Mouse (Mus musculus): ENCODE measurements around the gene Ormdl3. TPM values are rescaled to one million over a fixed set of nuclear protein-coding genes. Genes with fewer than 3 reads are reported as not detected.
A peak's percentile ranks its signal among the peaks of the same experiment; 100 is the strongest.

Ormdl3 gene
- polyA plus RNA-seq, 1 experiment from 2014 or later: 9.6 TPM

DNA sequence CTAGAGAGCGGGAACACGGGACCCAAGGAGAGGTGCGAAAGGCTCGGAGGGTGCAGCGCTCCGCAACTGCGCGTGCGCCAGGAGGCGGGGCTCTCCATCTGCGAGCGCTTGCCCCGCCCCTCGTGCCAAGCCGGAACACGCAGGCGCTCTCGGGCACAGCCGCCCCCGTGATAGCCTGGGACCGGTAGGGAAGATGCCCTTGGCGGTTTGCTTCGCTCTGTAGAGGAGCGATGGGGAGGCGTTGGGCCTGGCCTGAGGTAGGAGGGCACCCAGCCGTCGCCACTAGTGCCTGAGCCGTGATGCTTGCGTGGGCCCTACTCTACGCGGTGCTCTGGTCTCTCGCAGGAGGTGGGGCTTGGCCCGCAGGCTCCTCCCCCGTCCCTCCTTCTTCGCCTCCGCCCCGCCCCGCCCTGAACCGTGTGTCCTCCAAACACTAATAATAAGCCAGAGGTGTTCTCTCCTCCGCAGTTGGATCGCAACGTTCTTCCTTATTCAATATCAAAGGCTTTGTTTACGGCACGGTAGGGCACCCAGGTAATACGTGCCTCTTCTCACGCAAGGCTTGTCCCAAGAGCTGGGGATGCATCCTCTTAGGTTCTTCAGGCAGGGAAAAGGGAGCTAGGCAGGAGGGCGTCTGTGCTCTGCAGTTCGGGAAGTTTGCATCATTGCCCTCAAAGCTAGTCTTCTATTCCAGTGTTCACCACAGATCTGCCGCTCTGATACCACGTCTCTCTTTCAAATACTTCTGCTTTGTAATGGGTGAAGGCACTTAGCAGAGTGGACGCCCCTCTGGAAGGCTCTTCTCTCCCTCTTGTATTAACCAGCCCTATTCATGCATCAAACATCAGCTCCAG, 36.0 kb downstream of the Ormdl3 start, which contains the start of gene Zpbp2:
TSS of gene Zpbp2 (plus strand) at position 123 of the 854 bp plus-strand sequence.
- ATAC-seq (replicated peaks; ENCODE audit: insufficient number of reproducible peaks, low FRiP score, low TSS enrichment): peak; percentile 96
- WGBS (ENCODE audit: insufficient replicate concordance): 1% methylated on average over 51 of the region's 51 CpGs

DNA sequence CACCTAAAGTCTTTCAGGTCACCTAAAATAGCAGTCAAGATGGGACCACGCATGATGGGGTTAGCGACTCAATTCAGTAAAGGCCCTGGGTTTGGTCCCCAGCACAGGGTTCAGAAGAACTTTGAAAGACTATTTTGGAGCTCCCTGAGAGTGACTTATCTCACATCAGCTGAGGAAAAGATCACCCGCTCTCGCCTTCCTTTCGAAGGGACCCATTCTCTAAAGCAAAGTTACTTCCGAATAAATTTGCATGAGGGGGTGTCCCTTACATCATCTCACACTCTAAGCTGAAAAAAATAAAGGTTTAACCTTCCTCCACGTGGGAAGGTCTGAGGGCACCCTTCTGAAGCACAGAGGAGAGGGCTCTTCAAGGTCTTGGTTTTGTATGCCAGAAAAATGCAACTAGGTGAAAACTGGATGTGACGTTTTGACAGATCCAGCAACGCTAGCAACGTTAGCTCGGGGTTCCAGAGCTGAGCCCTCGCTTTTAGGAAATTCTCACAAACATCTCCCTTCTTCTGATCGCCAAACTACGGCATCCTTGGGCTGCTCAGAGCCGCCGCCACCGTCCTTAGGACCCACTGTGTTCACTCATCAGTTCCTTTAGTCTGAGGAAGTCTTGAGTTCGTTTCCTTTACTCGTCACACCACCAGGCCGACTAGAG, 36.7 kb downstream of the Ormdl3 start:
- peak overlapping the region; percentile 49; the same call in 1 of the 2 replicates for H3K9ac ChIP-seq (ENCODE audit: low read depth, low read length)
- no peak overlapping the region for H3K27ac ChIP-seq (ENCODE audit: low read depth, low read length)
- ATAC-seq (replicated peaks; ENCODE audit: insufficient number of reproducible peaks, low FRiP score, low TSS enrichment): no peak
- no peaks in the 10 kb centered on the region for H3K36me3 ChIP-seq (ENCODE audit: control insufficient read depth, insufficient read depth, low read length)
- H3K4me1 ChIP-seq (ENCODE audit: control insufficient read depth, insufficient read depth, low read length): no peaks in the 10 kb centered on the region
- 14% methylated on average over 20 of the region's 20 CpGs for WGBS (ENCODE audit: insufficient replicate concordance)
- H3K4me2 ChIP-seq: peak overlapping the region; percentile 80
- H3K9me3 ChIP-seq (replicated peaks; ENCODE audit: control insufficient read depth, low read length): no peaks in the 10 kb centered on the region
- peak overlapping the region; percentile 73 for H3K4me3 ChIP-seq (ENCODE audit: low read depth, low read length)
- peaks cover 42% of the 10 kb centered on the region for H3K27me3 ChIP-seq (ENCODE audit: control insufficient read depth, insufficient read depth, low read length)

More for the DNA sequence above, 36.0 kb downstream of the Ormdl3 start, which contains the start of gene Zpbp2:
- H3K4me2 ChIP-seq: peak within 1 kb of the TSS; percentile 80
- no peaks in the 10 kb centered on the region for H3K4me1 ChIP-seq (ENCODE audit: control insufficient read depth, insufficient read depth, low read length)
- H3K27ac ChIP-seq (ENCODE audit: low read depth, low read length): peak within 1 kb of the TSS; percentile 36; the same call in 1 of the 2 replicates
- H3K9ac ChIP-seq (ENCODE audit: low read depth, low read length): peak within 1 kb of the TSS; percentile 75
- no peaks in the 10 kb centered on the region for H3K9me3 ChIP-seq (replicated peaks; ENCODE audit: control insufficient read depth, low read length)
- H3K36me3 ChIP-seq (ENCODE audit: control insufficient read depth, insufficient read depth, low read length): no peaks in the 10 kb centered on the region
- peaks cover 35% of the 10 kb centered on the region for H3K27me3 ChIP-seq (ENCODE audit: control insufficient read depth, insufficient read depth, low read length)
- peak within 1 kb of the TSS; percentile 73 for H3K4me3 ChIP-seq (ENCODE audit: low read depth, low read length)

DNA sequence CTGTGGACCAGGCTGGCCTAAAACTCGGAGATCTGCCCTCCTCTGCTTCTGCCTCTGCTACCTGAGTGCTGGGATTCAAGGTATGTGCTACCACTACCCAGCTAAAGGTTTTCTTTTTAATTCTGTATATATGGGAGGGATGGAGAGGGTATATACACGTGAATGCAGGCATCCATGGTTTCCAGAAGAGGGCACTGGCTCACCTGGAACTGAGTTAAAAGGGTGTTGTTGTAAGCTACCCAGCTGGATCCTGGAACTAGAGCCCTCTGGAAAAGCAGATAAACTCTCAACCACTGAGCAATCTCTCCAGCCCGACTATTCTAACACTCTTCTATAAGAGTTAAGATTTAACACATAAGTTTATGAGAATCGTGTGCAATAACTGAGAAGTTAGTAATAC, 37.8 kb downstream of the Ormdl3 start:
- no peak overlapping the region for H3K9ac ChIP-seq (ENCODE audit: low read depth, low read length)
- H3K4me1 ChIP-seq (ENCODE audit: control insufficient read depth, insufficient read depth, low read length): no peaks in the 10 kb centered on the region
- no peak overlapping the region for H3K4me3 ChIP-seq (ENCODE audit: low read depth, low read length)
- WGBS (ENCODE audit: insufficient replicate concordance): 64% methylated on average over 4 of the region's 4 CpGs
- H3K4me2 ChIP-seq: no peak overlapping the region
- no peak overlapping the region for H3K27ac ChIP-seq (ENCODE audit: low read depth, low read length)
- no peaks in the 10 kb centered on the region for H3K9me3 ChIP-seq (replicated peaks; ENCODE audit: control insufficient read depth, low read length)
- H3K27me3 ChIP-seq (ENCODE audit: control insufficient read depth, insufficient read depth, low read length): peaks cover 48% of the 10 kb centered on the region
- ATAC-seq (replicated peaks; ENCODE audit: insufficient number of reproducible peaks, low FRiP score, low TSS enrichment): no peak
- H3K36me3 ChIP-seq (ENCODE audit: control insufficient read depth, insufficient read depth, low read length): no peaks in the 10 kb centered on the region

DNA sequence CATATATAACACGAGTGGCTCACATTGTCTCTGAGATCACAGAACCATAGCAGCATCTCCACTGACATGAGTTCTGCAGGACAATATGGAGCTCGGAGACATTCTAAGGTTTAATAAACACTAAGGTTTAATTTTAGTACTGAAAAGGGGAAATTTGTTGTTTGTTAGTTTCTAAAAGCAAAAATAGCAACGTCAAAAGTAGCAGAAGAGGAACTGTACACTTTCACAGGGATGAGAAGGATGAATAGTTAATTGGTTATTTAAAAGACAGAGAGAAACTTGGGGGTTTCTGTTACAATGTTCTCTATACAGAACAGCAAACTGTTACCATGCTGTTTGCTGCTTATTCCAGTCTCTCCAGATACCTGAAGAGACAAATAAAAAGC, 39.9 kb downstream of the Ormdl3 start:
- no peak for ATAC-seq (replicated peaks; ENCODE audit: insufficient number of reproducible peaks, low FRiP score, low TSS enrichment)
- H3K27ac ChIP-seq (ENCODE audit: low read depth, low read length): no peak overlapping the region
- H3K4me2 ChIP-seq: no peak overlapping the region
- no peaks in the 10 kb centered on the region for H3K9me3 ChIP-seq (replicated peaks; ENCODE audit: control insufficient read depth, low read length)
- H3K27me3 ChIP-seq (ENCODE audit: control insufficient read depth, insufficient read depth, low read length): peaks cover 56% of the 10 kb centered on the region
- 52% methylated on average over 3 of the region's 3 CpGs for WGBS (ENCODE audit: insufficient replicate concordance)
- no peaks in the 10 kb centered on the region for H3K4me1 ChIP-seq (ENCODE audit: control insufficient read depth, insufficient read depth, low read length)
- H3K9ac ChIP-seq (ENCODE audit: low read depth, low read length): no peak overlapping the region
- H3K4me3 ChIP-seq (ENCODE audit: low read depth, low read length): no peak overlapping the region
- H3K36me3 ChIP-seq (ENCODE audit: control insufficient read depth, insufficient read depth, low read length): no peaks in the 10 kb centered on the region

DNA sequence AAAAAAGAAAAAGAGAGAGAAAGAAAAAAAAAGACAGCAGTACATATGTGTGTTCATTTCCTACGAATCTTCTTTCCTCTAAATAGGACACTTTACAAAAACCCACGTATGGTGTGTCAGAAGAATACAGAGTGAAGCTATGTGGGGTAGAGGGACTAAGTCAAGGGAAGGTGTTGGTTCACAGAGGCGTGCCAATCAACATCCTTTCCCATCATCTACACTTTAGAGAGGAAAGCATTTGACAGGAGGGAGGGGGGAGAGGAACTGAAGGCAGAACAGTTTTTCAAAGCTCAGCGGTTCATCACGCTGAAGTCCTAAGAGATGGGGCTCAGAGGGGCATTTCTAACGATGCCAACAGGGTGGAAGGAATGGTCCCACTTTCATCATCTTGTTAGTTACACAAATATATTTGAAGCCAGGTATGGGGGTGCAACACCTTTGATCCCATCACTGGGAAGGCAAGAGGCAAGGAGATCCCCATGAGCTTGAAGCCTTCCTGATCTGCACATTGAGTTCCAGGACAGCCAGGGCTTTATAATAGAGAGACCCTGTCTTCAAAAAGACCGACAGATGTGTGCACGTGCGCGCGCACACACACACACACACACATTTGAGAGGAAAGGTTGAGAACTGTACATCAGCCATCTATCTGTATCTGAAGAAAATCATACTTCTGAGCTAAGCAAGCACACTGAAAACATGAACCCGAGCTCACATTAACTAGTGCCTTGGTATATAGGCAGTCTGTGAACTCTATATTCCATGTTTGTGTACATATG, 40.5 kb downstream of the Ormdl3 start:
- 38% methylated on average over 12 of the region's 12 CpGs for WGBS (ENCODE audit: insufficient replicate concordance)
- H3K4me1 ChIP-seq (ENCODE audit: control insufficient read depth, insufficient read depth, low read length): no peaks in the 10 kb centered on the region

DNA sequence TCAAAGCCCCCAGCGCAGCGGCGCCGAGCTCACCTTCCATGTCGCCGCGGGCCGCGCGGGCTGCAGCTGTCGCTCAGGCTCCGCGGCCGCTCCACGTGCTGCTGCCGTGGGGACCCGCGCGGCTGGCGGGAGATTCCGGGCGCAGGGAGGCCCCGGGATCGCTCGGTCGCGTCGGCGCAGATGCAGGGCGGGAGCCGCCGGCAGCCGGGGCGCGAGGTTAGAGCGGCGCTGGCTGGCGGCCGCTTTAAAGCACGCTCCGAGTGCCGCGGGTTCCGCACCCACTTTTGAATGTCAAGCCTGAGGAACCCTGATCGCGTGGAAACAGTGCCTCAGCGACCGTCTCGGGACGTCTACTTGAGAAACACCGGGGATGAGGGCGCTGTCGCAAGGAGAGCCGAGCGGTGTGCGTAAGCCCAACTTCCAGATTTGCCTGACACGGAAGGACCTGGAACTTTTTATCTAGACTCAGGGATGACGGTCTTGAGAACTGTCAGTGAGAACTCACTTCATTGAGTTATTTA, 41.4 kb downstream of the Ormdl3 start, which contains the start of gene Ikzf3:
TSS of gene Ikzf3 (minus strand) at position 321 of the 521 bp plus-strand sequence.
- H3K4me3 ChIP-seq (ENCODE audit: low read depth, low read length): peak within 1 kb of the TSS; percentile 49
- no peak for ATAC-seq (replicated peaks; ENCODE audit: insufficient number of reproducible peaks, low FRiP score, low TSS enrichment)
- no peaks in the 10 kb centered on the region for H3K9me3 ChIP-seq (replicated peaks; ENCODE audit: control insufficient read depth, low read length)
- H3K36me3 ChIP-seq (ENCODE audit: control insufficient read depth, insufficient read depth, low read length): no peaks in the 10 kb centered on the region
- 1% methylated on average over 46 of the region's 58 CpGs for WGBS (ENCODE audit: insufficient replicate concordance)
- peak within 1 kb of the TSS; percentile 83 for H3K4me2 ChIP-seq
- H3K27ac ChIP-seq (ENCODE audit: low read depth, low read length): no peak within 1 kb of the TSS
- H3K9ac ChIP-seq (ENCODE audit: low read depth, low read length): 0 out of 2 replicates have a peak within 1 kb of the TSS, but pooled peaks have one; percentile 19
- H3K4me1 ChIP-seq (ENCODE audit: control insufficient read depth, insufficient read depth, low read length): no peaks in the 10 kb centered on the region
- H3K27me3 ChIP-seq (ENCODE audit: control insufficient read depth, insufficient read depth, low read length): peaks cover 61% of the 10 kb centered on the region

More for the DNA sequence above, 40.5 kb downstream of the Ormdl3 start:
- no peak overlapping the region for H3K4me2 ChIP-seq
- no peak for ATAC-seq (replicated peaks; ENCODE audit: insufficient number of reproducible peaks, low FRiP score, low TSS enrichment)
- H3K9ac ChIP-seq (ENCODE audit: low read depth, low read length): no peak overlapping the region
- no peaks in the 10 kb centered on the region for H3K9me3 ChIP-seq (replicated peaks; ENCODE audit: control insufficient read depth, low read length)
- no peaks in the 10 kb centered on the region for H3K36me3 ChIP-seq (ENCODE audit: control insufficient read depth, insufficient read depth, low read length)
- H3K27ac ChIP-seq (ENCODE audit: low read depth, low read length): no peak overlapping the region
- H3K4me3 ChIP-seq (ENCODE audit: low read depth, low read length): no peak overlapping the region
- peaks cover 56% of the 10 kb centered on the region for H3K27me3 ChIP-seq (ENCODE audit: control insufficient read depth, insufficient read depth, low read length)

DNA sequence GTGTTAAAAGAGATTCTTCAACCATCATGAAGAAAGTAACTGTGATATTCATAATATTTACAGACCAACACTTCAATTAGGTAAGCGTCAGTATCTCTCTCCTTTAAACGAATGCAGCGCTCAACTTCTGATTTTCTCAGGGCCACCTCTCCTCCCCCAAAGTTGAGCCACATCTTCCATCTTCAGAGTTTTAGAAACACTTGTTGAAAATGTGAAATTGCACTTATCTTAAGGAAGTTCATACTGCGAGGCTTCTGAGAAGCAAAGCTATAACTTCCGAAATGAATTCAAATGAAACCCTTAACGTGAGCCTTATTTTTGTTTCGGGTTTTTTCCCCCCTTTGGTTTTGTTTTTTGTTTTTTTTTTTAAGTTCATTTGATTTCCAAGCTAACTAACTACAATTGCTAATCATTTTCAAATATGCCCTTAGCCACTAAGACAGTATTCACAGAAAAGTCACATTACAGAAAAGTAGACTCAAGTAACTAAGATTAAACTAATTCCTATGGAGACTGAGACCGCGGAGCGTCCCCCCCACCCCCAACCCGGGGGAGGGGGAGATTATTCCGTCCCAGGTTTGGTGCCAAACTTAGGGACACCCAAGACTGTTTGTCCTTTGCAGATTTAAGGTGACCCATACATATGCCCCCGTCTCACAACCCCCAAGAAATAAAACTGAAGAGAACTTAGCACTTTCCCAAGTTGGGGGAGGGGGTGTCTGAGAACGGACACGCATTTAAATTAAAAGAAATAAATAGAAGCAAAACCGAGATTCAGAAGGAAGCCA, 42.1 kb downstream of the Ormdl3 start:
- WGBS (ENCODE audit: insufficient replicate concordance): 3% methylated on average over 16 of the region's 16 CpGs
- Histone ChIP-seq H3K9me3 (replicated peaks; ENCODE audit: control insufficient read depth, low read length) (no peaks in the 10 kb centered on the region), H3K9ac (ENCODE audit: low read depth, low read length) (0 out of 2 replicates have a peak overlapping the region, but pooled peaks have one; percentile 19), H3K4me3 (ENCODE audit: low read depth, low read length) (peak overlapping the region; percentile 49), H3K36me3 (ENCODE audit: control insufficient read depth, insufficient read depth, low read length) (no peaks in the 10 kb centered on the region), H3K4me2 (peak overlapping the region; percentile 83), H3K27me3 (ENCODE audit: control insufficient read depth, insufficient read depth, low read length) (peaks cover 59% of the 10 kb centered on the region), H3K4me1 (ENCODE audit: control insufficient read depth, insufficient read depth, low read length) (no peaks in the 10 kb centered on the region), H3K27ac (ENCODE audit: low read depth, low read length) (no peak overlapping the region)
- no peak for ATAC-seq (replicated peaks; ENCODE audit: insufficient number of reproducible peaks, low FRiP score, low TSS enrichment)

Data from heart, embryonic 11.5 days (tissue).